Mouse (Mus musculus) heart, adult 2 months (tissue): ENCODE results near the gene Ppm1h. TPM values are rescaled to one million over a fixed set of nuclear protein-coding genes. Genes with fewer than 3 reads are reported as not detected.
A peak's percentile ranks its signal among the peaks of the same experiment; 100 is the strongest.

Experiments used
- DNase-seq, 2 experiments: peaks; one replicate each; pipeline ENCODE4 v3.0.0; 2021
- H3K27ac ChIP-seq: fragments of 200-600 bp; 2 replicates; pipeline ENCODE4 v1.8.1; 2022
- H3K27me3 ChIP-seq: fragments of 200-500 bp; 2 replicates; pipeline ENCODE4 v1.6.1; 2012; ENCODE audit warnings: mild to moderate bottlenecking, low read length, inconsistent platforms, mixed read lengths; ENCODE audit not compliant: control insufficient read depth, insufficient read depth
- H3K36me3 ChIP-seq: fragments of 200-500 bp; 2 replicates; pipeline ENCODE4 v1.6.1; 2012; ENCODE audit warnings: low read length, inconsistent platforms; ENCODE audit not compliant: control insufficient read depth, insufficient read depth
- H3K4me1 ChIP-seq: fragments of 200-500 bp; 2 replicates; pipeline ENCODE4 v1.6.1; 2011; ENCODE audit warnings: low read length; ENCODE audit not compliant: control insufficient read depth, insufficient read depth
- H3K4me3 ChIP-seq: fragments of 200-600 bp; 2 replicates; pipeline ENCODE4 v1.8.1; 2022
- H3K79me2 ChIP-seq: fragments of 200-500 bp; replicated peaks from 2 replicates; pipeline ENCODE4 v1.6.1; 2012; ENCODE audit warnings: mild to moderate bottlenecking, inconsistent platforms, low read length, moderate library complexity, mixed read lengths; ENCODE audit not compliant: control insufficient read depth, insufficient read depth
- H3K9ac ChIP-seq: fragments of 200-500 bp; 2 replicates; pipeline ENCODE4 v1.6.1; 2012; ENCODE audit warnings: low read depth, mild to moderate bottlenecking, control low read depth, inconsistent platforms, low read length, mixed read lengths
- CTCF ChIP-seq: fragments of 200-600 bp; IDR thresholded peaks from 2 replicates; pipeline ENCODE4 v1.8.1; 2022; ENCODE audit warnings: antibody characterized with exemption, mild to moderate bottlenecking, moderate library complexity
- EP300 ChIP-seq: fragments of 200-500 bp; IDR thresholded peaks from 2 replicates; pipeline ENCODE4 v1.6.1; 2011; ENCODE audit warnings: low read depth, low read length, control low read depth; ENCODE audit not compliant: insufficient read depth
- POLR2A ChIP-seq: fragments of 200-500 bp; IDR thresholded peaks from 2 replicates; pipeline ENCODE4 v1.6.1; 2011; ENCODE audit warnings: mild to moderate bottlenecking, low read depth, low read length, control low read depth; ENCODE audit not compliant: insufficient read depth
- WGBS: fragments of 180-500 bp; shearing (Covaris S2); methylation state at CpG from one replicate; pipeline ENCODE4 v1.1.7; 2018; 5-methylcytosine and 5-hydroxymethylcytosine counted together
- intact Hi-C: fragments of 180-260 bp; cut with DNase I; formaldehyde crosslinking; loops from one replicate; pipeline ENCODE4 v1.15.1; 2025
- polyA plus RNA-seq: library from polyadenylated mRNA; depleted of rRNA; stranded (reverse); fragments of >200 nt; gene quantifications from 2 replicates; pipeline ENCODE4 v1.2.3, GENCODE M21; 2012
- total RNA-seq, 2 experiments: library from RNA; stranded (reverse); gene quantifications; 2 replicates each; pipeline ENCODE4 v1.2.3; 2021

Gene Ppm1h
- total and polyA plus RNA-seq, 3 experiments, result 4.5 to 7.8 (median 6.4) TPM

DNA sequence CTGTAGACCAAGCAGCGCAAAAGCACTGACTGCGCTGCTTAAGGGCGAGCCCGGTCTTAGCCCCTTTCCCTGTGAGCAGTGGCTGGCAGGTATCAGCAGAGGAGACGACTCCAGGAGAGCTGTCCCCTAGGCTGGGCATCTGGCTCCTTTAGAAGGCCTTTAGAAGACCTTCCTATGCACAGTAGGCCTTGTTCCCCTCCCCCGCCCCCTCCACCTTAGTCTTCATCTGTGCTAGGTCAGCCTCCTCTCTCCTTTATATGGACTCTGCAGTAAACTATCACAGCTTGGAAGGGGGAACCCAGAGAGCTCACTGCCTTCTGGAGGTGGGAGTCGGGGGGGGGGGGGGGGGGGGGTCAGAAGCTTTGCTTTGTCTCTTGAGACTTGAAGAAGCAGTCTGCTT, 40.4 kb downstream of the Ppm1h start:
- Histone ChIP-seq H3K36me3 (no peaks in the 10 kb centered on the region), H3K79me2 (no peaks in the 10 kb centered on the region), H3K9ac (no peak overlapping the region), H3K4me1 (no peaks in the 10 kb centered on the region; the same call in 1 of the 2 replicates), H3K4me3 (no peak overlapping the region), H3K27ac (no peak overlapping the region), H3K27me3 (no peaks in the 10 kb centered on the region)
- no peak for TF ChIP-seq EP300
- TF ChIP-seq CTCF, result no peak
- TF ChIP-seq POLR2A, result no peak
- no peak for DNase-seq
- WGBS, result 74% methylated on average over 7 of the region's 7 CpGs
- intact Hi-C loops, result loop anchor here (5.0 kb wide), 1 partner anchor 37 kb away; no protein-coding TSS in a partner anchor

DNA sequence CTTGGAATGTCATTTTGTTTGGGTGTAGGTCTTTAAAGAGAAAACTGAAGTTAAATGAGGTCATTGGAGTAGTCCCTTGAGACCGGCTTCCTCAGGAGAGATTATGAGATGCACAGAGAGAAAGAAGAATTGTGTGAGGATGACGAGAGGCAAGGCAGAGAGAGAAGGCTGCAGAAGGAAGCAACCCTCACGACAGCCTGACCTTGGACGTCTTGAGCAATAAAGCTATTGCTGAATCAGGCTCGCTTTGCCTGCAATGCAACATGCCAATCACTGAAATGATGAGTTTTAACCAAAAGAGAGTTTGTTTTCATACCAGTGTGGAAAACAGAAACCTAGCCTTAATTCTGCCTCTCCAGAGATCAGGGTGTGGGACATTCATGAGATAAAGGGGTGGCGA, 43.5 kb downstream of the Ppm1h start:
- Histone ChIP-seq H3K36me3 (no peaks in the 10 kb centered on the region), H3K79me2 (no peaks in the 10 kb centered on the region), H3K27ac (no peak overlapping the region), H3K4me1 (peaks cover under 1% of the 10 kb centered on the region), H3K9ac (no peak overlapping the region), H3K4me3 (no peak overlapping the region), H3K27me3 (no peaks in the 10 kb centered on the region)
- DNase-seq, result no peak
- WGBS, result 68% methylated on average over 6 of the region's 6 CpGs
- intact Hi-C loops, result no loop called here
- TF ChIP-seq EP300, result no peak
- TF ChIP-seq POLR2A, result no peak
- no peak for TF ChIP-seq CTCF

- no peaks in the 10 kb centered on the region for H3K79me2 ChIP-seq
Observed at GRCm38 (mm10) chr10:122724692-122725091, 46.1 kb downstream of the Ppm1h start.

GRCm38 (mm10) chr10:122727228-122727627, 48.7 kb downstream of the Ppm1h start:
- no peaks in the 10 kb centered on the region for H3K27me3 ChIP-seq
- H3K79me2 ChIP-seq, result no peaks in the 10 kb centered on the region
- peaks cover 2% of the 10 kb centered on the region for H3K4me1 ChIP-seq
- intact Hi-C loops, result no loop called here
- H3K9ac ChIP-seq, result no peak overlapping the region
- 27% methylated on average over 4 of the region's 4 CpGs for WGBS
- TF ChIP-seq POLR2A (no peak), CTCF (no peak), EP300 (no peak)
- H3K36me3 ChIP-seq, result no peaks in the 10 kb centered on the region
- no peak overlapping the region for H3K27ac ChIP-seq
- no peak overlapping the region for H3K4me3 ChIP-seq
- DNase-seq, result no peak

More at GRCm38 (mm10) chr10:122724692-122725091, 46.1 kb downstream of the Ppm1h start:
- TF ChIP-seq POLR2A (no peak), EP300 (no peak), CTCF (no peak)
- Histone ChIP-seq H3K9ac (no peak overlapping the region), H3K27me3 (no peaks in the 10 kb centered on the region), H3K36me3 (no peaks in the 10 kb centered on the region), H3K4me1 (peaks cover 2% of the 10 kb centered on the region), H3K4me3 (no peak overlapping the region), H3K27ac (peak overlapping the region; percentile 38; the same call in 1 of the 2 replicates)
- no peak for DNase-seq
- 67% methylated on average over 4 of the region's 4 CpGs for WGBS
- intact Hi-C loops, result no loop called here

GRCm38 (mm10) chr10:122728172-122728571, 49.6 kb downstream of the Ppm1h start:
- no peak for TF ChIP-seq POLR2A
- TF ChIP-seq EP300, result no peak
- TF ChIP-seq CTCF, result no peak
- intact Hi-C loops, result no loop called here
- Histone ChIP-seq H3K9ac (no peak overlapping the region), H3K36me3 (no peaks in the 10 kb centered on the region), H3K4me3 (no peak overlapping the region), H3K79me2 (no peaks in the 10 kb centered on the region), H3K4me1 (peaks cover 2% of the 10 kb centered on the region), H3K27ac (no peak overlapping the region), H3K27me3 (no peaks in the 10 kb centered on the region)
- 86% methylated on average over 2 of the region's 2 CpGs for WGBS
- no peak for DNase-seq

DNA sequence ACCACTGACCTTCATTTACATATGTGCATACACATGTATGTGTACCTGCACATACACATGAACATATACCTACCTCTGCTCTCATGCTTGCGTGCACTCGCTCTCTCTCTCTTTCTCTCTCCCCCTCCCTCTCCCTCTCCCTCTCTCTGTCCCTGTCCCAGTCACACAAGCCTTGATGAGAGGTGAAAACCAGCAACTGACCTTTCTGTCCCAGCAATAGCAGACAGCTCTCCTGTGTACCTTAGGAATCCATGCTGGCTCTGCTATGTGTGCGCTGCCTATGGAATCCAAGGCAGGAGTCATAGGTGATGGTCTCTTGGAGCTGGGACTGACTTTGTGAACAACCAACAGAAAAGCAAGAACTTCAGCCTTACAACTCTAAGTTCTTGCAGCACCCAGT, 53.6 kb downstream of the Ppm1h start:
- H3K36me3 ChIP-seq, result no peaks in the 10 kb centered on the region
- WGBS, result 94% methylated on average over 3 of the region's 3 CpGs
- TF ChIP-seq POLR2A (no peak), CTCF (no peak), EP300 (no peak)
- no peak overlapping the region for H3K4me3 ChIP-seq
- no peaks in the 10 kb centered on the region for H3K79me2 ChIP-seq
- DNase-seq, result no peak
- no peak overlapping the region for H3K9ac ChIP-seq
- H3K27me3 ChIP-seq, result no peaks in the 10 kb centered on the region
- intact Hi-C loops, result no loop called here
- H3K4me1 ChIP-seq, result peaks cover under 1% of the 10 kb centered on the region
- no peak overlapping the region for H3K27ac ChIP-seq
